Mouse (Mus musculus) T-helper 2 cell (primary cell): ENCODE data around the gene Prr3.

Source experiments
- in situ Hi-C: fragments of 300-600 bp; cut with MboI, MseI; formaldehyde crosslinking; loops from one replicate; pipeline ENCODE4 v1.15.1; 2025; ENCODE audit warnings: high pct_unique_total_duplicates

Gene Prr3

GRCm38 (mm10) chr17:35979401-35980362 lies at the start of gene Prr3, which contains the start of gene Gnl1:
Gene Prr3 (minus strand): TSS chr17:35980236.
Gene Gnl1 (plus strand): TSS chr17:35979851.
- in situ Hi-C loops, result loop anchor here (10.0 kb wide), 1 partner anchor 55 kb away; no protein-coding TSS in a partner anchor

- in situ Hi-C loops, result no loop called here
Measured at GRCm38 (mm10) chr17:36028879-36029619, 49.0 kb upstream of the Prr3 start.

GRCm38 (mm10) chr17:36027663-36028062 lies 47.6 kb upstream of the Prr3 start:
- in situ Hi-C loops, result no loop called here

- in situ Hi-C loops, result no loop called here
Measured at GRCm38 (mm10) chr17:36025901-36026300, 45.9 kb upstream of the Prr3 start.

GRCm38 (mm10) chr17:36025197-36025596 lies 45.2 kb upstream of the Prr3 start:
- in situ Hi-C loops, result no loop called here

- in situ Hi-C loops, result loop anchor here (25.0 kb wide), 1 partner anchor 812 kb away; the partner anchor contains the start of genes Gm16181, Lta and Tnf
Measured at GRCm38 (mm10) chr17:36023710-36024654, 43.9 kb upstream of the Prr3 start.

- in situ Hi-C loops, result loop anchor here (25.0 kb wide), 1 partner anchor 811 kb away; the partner anchor contains the start of genes Gm16181, Lta and Tnf
Measured at GRCm38 (mm10) chr17:36022922-36023321, 42.9 kb upstream of the Prr3 start.

GRCm38 (mm10) chr17:36022098-36022497 lies 42.1 kb upstream of the Prr3 start:
- in situ Hi-C loops, result loop anchor here (25.0 kb wide), 1 partner anchor 810 kb away; the partner anchor contains the start of genes Gm16181, Lta and Tnf

GRCm38 (mm10) chr17:36021309-36021708 lies 41.3 kb upstream of the Prr3 start:
- in situ Hi-C loops, result loop anchor here (25.0 kb wide), 1 partner anchor 809 kb away; the partner anchor contains the start of genes Gm16181, Lta and Tnf

- in situ Hi-C loops, result loop anchor here (25.0 kb wide), 1 partner anchor 808 kb away; the partner anchor contains the start of genes Gm16181, Lta and Tnf
Measured at GRCm38 (mm10) chr17:36020191-36021073, 40.4 kb upstream of the Prr3 start, which contains the start of gene H2-T24. Gene H2-T24 (minus strand): TSS chr17:36020560.

- in situ Hi-C loops, result loop anchor here (25.0 kb wide), 1 partner anchor 807 kb away; the partner anchor contains the start of genes Gm16181, Lta and Tnf
Measured at GRCm38 (mm10) chr17:36019519-36019918, 39.5 kb upstream of the Prr3 start.

- in situ Hi-C loops, result loop anchor here (25.0 kb wide), 1 partner anchor 807 kb away; the partner anchor contains the start of genes Gm16181, Lta and Tnf
Measured at GRCm38 (mm10) chr17:36018979-36019378, 38.9 kb upstream of the Prr3 start.

GRCm38 (mm10) chr17:36017046-36017445 lies 37.0 kb upstream of the Prr3 start:
- in situ Hi-C loops, result loop anchor here (25.0 kb wide), 1 partner anchor 805 kb away; the partner anchor contains the start of genes Gm16181, Lta and Tnf

- in situ Hi-C loops, result loop anchor here (25.0 kb wide), 1 partner anchor 803 kb away; the partner anchor contains the start of genes Gm16181, Lta and Tnf
Measured at GRCm38 (mm10) chr17:36014977-36015376, 34.9 kb upstream of the Prr3 start.

- in situ Hi-C loops, result loop anchor here (25.0 kb wide), 1 partner anchor 792 kb away; the partner anchor contains the start of genes Gm16181, Lta and Tnf
Measured at GRCm38 (mm10) chr17:36004409-36004808, 24.4 kb upstream of the Prr3 start.

- in situ Hi-C loops, result loop anchor here (25.0 kb wide), 1 partner anchor 791 kb away; the partner anchor contains the start of genes Gm16181, Lta and Tnf
Measured at GRCm38 (mm10) chr17:36003331-36003730, 23.3 kb upstream of the Prr3 start.

- in situ Hi-C loops, result loop anchor here (25.0 kb wide), 1 partner anchor 790 kb away; the partner anchor contains the start of genes Gm16181, Lta and Tnf
Measured at GRCm38 (mm10) chr17:36001966-36002365, 21.9 kb upstream of the Prr3 start.

GRCm38 (mm10) chr17:36001121-36001897 lies 21.3 kb upstream of the Prr3 start:
- in situ Hi-C loops, result loop anchor here (25.0 kb wide), 1 partner anchor 789 kb away; the partner anchor contains the start of genes Gm16181, Lta and Tnf
